In genomic region chr19:46518352-46518787, GRCm38 (mm10) we compare ENCODE assay signal across 8 mouse cellular contexts. TPM values are rescaled to one million over a fixed set of nuclear protein-coding genes. Genes with fewer than 3 reads are reported as not detected.
DNase-seq lines count a peak whose midpoint lies in the region; ATAC-seq and TF ChIP-seq lines count a peak whose summit lies in the region.

No protein-coding gene starts in this region.

- H3K9me3 ChIP-seq in heart, postnatal 0 days (replicated peaks; ENCODE audit: control insufficient read depth, low read length), result no peaks in the 10 kb centered on the region
- no peaks in the 10 kb centered on the region for H3K9me3 ChIP-seq in liver, embryonic 11.5 days (ENCODE audit: control insufficient read depth, low read length)
- H3K9me3 ChIP-seq in neural tube, embryonic 13.5 days, result no peaks in the 10 kb centered on the region

- WGBS in heart, postnatal 0 days, result 3% methylated on average over 12 of the region's 13 CpGs
- WGBS in liver, embryonic 11.5 days, result 1% methylated on average over 13 of the region's 13 CpGs
- 0% methylated on average over 12 of the region's 13 CpGs for WGBS in neural tube, embryonic 13.5 days

- peaks cover 35% of the 10 kb centered on the region for H3K36me3 ChIP-seq in heart, postnatal 0 days (replicated peaks; ENCODE audit: control insufficient read depth, insufficient read depth, low read length)
- peaks cover 24% of the 10 kb centered on the region for H3K36me3 ChIP-seq in liver, embryonic 11.5 days (ENCODE audit: control insufficient read depth, insufficient read depth, low read length)
- H3K36me3 ChIP-seq in neural tube, embryonic 13.5 days, result peaks cover 33% of the 10 kb centered on the region

- peak; percentile 29 for DNase-seq in cerebellum, adult 11-12 months
- no peak for DNase-seq in cerebellum, adult 9-10 months
- no peak for DNase-seq in heart, postnatal 0 days (ENCODE audit: low spot score)
- no peak for DNase-seq in liver, embryonic 11.5 days (ENCODE audit: low spot score)
- DNase-seq in layer of hippocampus, adult 9-11 months, result no peak
- no peak for DNase-seq in left cerebral cortex, adult 8-10 months (ENCODE audit: low spot score in 2 of 2)

- peak overlapping the region; percentile 29 for H3K4me3 ChIP-seq in heart, postnatal 0 days (ENCODE audit: low read depth, low read length)
- peak overlapping the region; percentile 13; the same call in 1 of the 2 replicates for H3K4me3 ChIP-seq in liver, embryonic 11.5 days (ENCODE audit: low read depth, low read length)
- H3K4me3 ChIP-seq in neural tube, embryonic 13.5 days, result peak overlapping the region; percentile 11; the same call in 1 of the 2 replicates

- TF ChIP-seq CTCF in heart, postnatal 0 days (IDR thresholded peaks at IDR 0.05; ENCODE audit: low read depth), result no peak

- peak; percentile 37 for ATAC-seq in common myeloid progenitor, adult 5-6 weeks (replicated peaks; ENCODE audit: low read depth, poor library complexity, severe bottlenecking)
- peak; percentile 54 for ATAC-seq in heart, postnatal 0 days (ENCODE audit: insufficient read depth, low read depth)
- ATAC-seq in liver, embryonic 11.5 days (replicated peaks; ENCODE audit: low FRiP score), result peak; percentile 44
- ATAC-seq in neural tube, embryonic 13.5 days (ENCODE audit: low read depth), result peak; percentile 60

- no peak for TF ChIP-seq EP300 in heart, postnatal 0 days (IDR thresholded peaks at IDR 0.05; ENCODE audit: low read depth)

- H3K4me2 ChIP-seq in heart, postnatal 0 days (ENCODE audit: low read depth, low read length), result peak overlapping the region; percentile 61
- peak overlapping the region; percentile 60 for H3K4me2 ChIP-seq in liver, embryonic 11.5 days
- peak overlapping the region; percentile 47 for H3K4me2 ChIP-seq in neural tube, embryonic 13.5 days

- no peaks in the 10 kb centered on the region for H3K27me3 ChIP-seq in heart, postnatal 0 days (ENCODE audit: control insufficient read depth, insufficient read depth, low read length)
- H3K27me3 ChIP-seq in liver, embryonic 11.5 days (replicated peaks; ENCODE audit: control insufficient read depth, insufficient read depth, low read length), result no peaks in the 10 kb centered on the region
- no peaks in the 10 kb centered on the region for H3K27me3 ChIP-seq in neural tube, embryonic 13.5 days

- peak overlapping the region; percentile 47; the same call in 1 of the 2 replicates for H3K27ac ChIP-seq in heart, postnatal 0 days (ENCODE audit: low read depth)
- H3K27ac ChIP-seq in liver, embryonic 11.5 days (ENCODE audit: low read depth, low read length), result peak overlapping the region; percentile 43; the same call in 1 of the 2 replicates
- peak overlapping the region; percentile 69 for H3K27ac ChIP-seq in neural tube, embryonic 13.5 days (replicated peaks)

- H3K9ac ChIP-seq in heart, postnatal 0 days (replicated peaks; ENCODE audit: low read depth, low read length), result peak overlapping the region; percentile 42; the same call in 1 of the 2 replicates
- H3K9ac ChIP-seq in liver, embryonic 11.5 days (ENCODE audit: low read depth, low read length), result peak overlapping the region; percentile 40
- H3K9ac ChIP-seq in neural tube, embryonic 13.5 days, result peak overlapping the region; percentile 63

- H3K4me1 ChIP-seq in heart, postnatal 0 days (ENCODE audit: control insufficient read depth, insufficient read depth), result peaks cover 25% of the 10 kb centered on the region
- H3K4me1 ChIP-seq in liver, embryonic 11.5 days (replicated peaks; ENCODE audit: control insufficient read depth, insufficient read depth, low read length), result peaks cover 36% of the 10 kb centered on the region
- peaks cover 49% of the 10 kb centered on the region for H3K4me1 ChIP-seq in neural tube, embryonic 13.5 days (replicated peaks)

RNA-seq across cellular contexts. Expression of gene Trim8, which starts 16.9 kb away (rescaled TPM):
- 17.7 and 30.3 TPM in 2 replicates for total RNA-seq in common myeloid progenitor, adult 5-6 weeks (2017)
- 35.9 and 48.3 TPM in 2 replicates for total RNA-seq in heart, postnatal 0 days (2014; rRNA removed; ENCODE audit: low replicate concordance)
- polyA plus RNA-seq in heart, postnatal 0 days (2015; fragmentation: Nextera tagmentation; extraction: Ambion mirVana), result 14.3 and 14.6 TPM in 2 replicates
- polyA plus RNA-seq in liver, embryonic 11.5 days (2014; fragmentation: Nextera tagmentation; extraction: Ambion mirVana), result 22.9 and 24.1 TPM in 2 replicates
- polyA plus RNA-seq in neural tube, embryonic 13.5 days (2015; fragmentation: Nextera tagmentation; extraction: Ambion mirVana), result 26.5 and 30.4 TPM in 2 replicates
- 100 to 1,000 TPM; 103 to 108 (median 104) TPM for total RNA-seq in left cerebral cortex, adult 8-10 months (2022)

RNA-seq across cellular contexts. Expression of gene Arl3, which starts 54.6 kb away (rescaled TPM):
- total RNA-seq in common myeloid progenitor, adult 5-6 weeks (2017), result 25.5 and 27.3 TPM in 2 replicates
- total RNA-seq in heart, postnatal 0 days (2014; rRNA removed; ENCODE audit: low replicate concordance), result 37.2 and 38.2 TPM in 2 replicates
- polyA plus RNA-seq in heart, postnatal 0 days (2015; fragmentation: Nextera tagmentation; extraction: Ambion mirVana), result 79.5 and 80.6 TPM in 2 replicates
- 42.6 and 50.5 TPM in 2 replicates for polyA plus RNA-seq in liver, embryonic 11.5 days (2014; fragmentation: Nextera tagmentation; extraction: Ambion mirVana)
- 208 and 217 TPM in 2 replicates for polyA plus RNA-seq in neural tube, embryonic 13.5 days (2015; fragmentation: Nextera tagmentation; extraction: Ambion mirVana)
- total RNA-seq in left cerebral cortex, adult 8-10 months (2022), result 100 to 1,000 TPM in 3 of 4 experiments, 10 to 100 TPM in 1; 94.2 to 133 (median 116) TPM

RNA-seq across cellular contexts. Expression of gene Sfxn2, which starts 54.8 kb away (rescaled TPM):
- total RNA-seq in common myeloid progenitor, adult 5-6 weeks (2017), result 8.9 and 13.3 TPM in 2 replicates
- total RNA-seq in heart, postnatal 0 days (2014; rRNA removed; ENCODE audit: low replicate concordance), result 4.2 and 5.9 TPM in 2 replicates
- 4.6 and 5.1 TPM in 2 replicates for polyA plus RNA-seq in heart, postnatal 0 days (2015; fragmentation: Nextera tagmentation; extraction: Ambion mirVana)
- 24.7 and 26.2 TPM in 2 replicates for polyA plus RNA-seq in liver, embryonic 11.5 days (2014; fragmentation: Nextera tagmentation; extraction: Ambion mirVana)
- polyA plus RNA-seq in neural tube, embryonic 13.5 days (2015; fragmentation: Nextera tagmentation; extraction: Ambion mirVana), result 10.6 and 12.9 TPM in 2 replicates
- total RNA-seq in left cerebral cortex, adult 8-10 months (2022), result 1 to 10 TPM; 4.3 to 5.6 (median 4.8) TPM
